Mouse (Mus musculus) liver, embryonic 11.5 days (tissue): ENCODE data around the gene Ephb6. TPM values are rescaled to one million over a fixed set of nuclear protein-coding genes. Genes with fewer than 3 reads are reported as not detected.

Source experiments
- ATAC-seq: fragments of 200-750 bp; cut with Nextera tagmentation; replicated peaks from 2 replicates; pipeline ENCODE4 v1.8.0; 2017; ENCODE audit warnings: moderate number of reproducible peaks, mild to moderate bottlenecking, moderate TSS enrichment, moderate library complexity; ENCODE audit not compliant: low FRiP score
- DNase-seq: peaks from one replicate; pipeline ENCODE4 v3.0.0-alpha.2; 2017; ENCODE audit warnings: low spot score
- H3K27ac ChIP-seq: fragments of 300-500 bp; sonication (generic); 2 replicates; pipeline ENCODE4 v1.5.1; 2014; ENCODE audit warnings: mild to moderate bottlenecking, low read depth, low read length, control low read depth
- H3K27me3 ChIP-seq: fragments of 300-500 bp; sonication (generic); replicated peaks from 2 replicates; pipeline ENCODE4 v1.6.1; 2014; ENCODE audit warnings: low read length, mixed read lengths; ENCODE audit not compliant: control insufficient read depth, insufficient read depth
- H3K36me3 ChIP-seq: fragments of 300-500 bp; sonication (generic); 2 replicates; pipeline ENCODE4 v1.6.1; 2014; ENCODE audit warnings: mild to moderate bottlenecking, low read length, moderate library complexity, mixed read lengths; ENCODE audit not compliant: control insufficient read depth, insufficient read depth
- H3K4me1 ChIP-seq: fragments of 300-500 bp; sonication (generic); replicated peaks from 2 replicates; pipeline ENCODE4 v1.6.1; 2014; ENCODE audit warnings: low read length, mixed read lengths; ENCODE audit not compliant: control insufficient read depth, insufficient read depth
- H3K4me2 ChIP-seq: fragments of 300-500 bp; sonication (generic); 2 replicates; pipeline ENCODE4 v1.6.1; 2014; ENCODE audit warnings: mild to moderate bottlenecking, control low read depth, moderate library complexity
- H3K4me3 ChIP-seq: fragments of 300-500 bp; sonication (generic); 2 replicates; pipeline ENCODE4 v1.5.1; 2014; ENCODE audit warnings: low read depth, low read length, control low read depth
- H3K9ac ChIP-seq: fragments of 300-500 bp; sonication (generic); 2 replicates; pipeline ENCODE4 v1.6.1; 2014; ENCODE audit warnings: low read depth, low read length, control low read depth
- H3K9me3 ChIP-seq: fragments of 300-500 bp; sonication (generic); 2 replicates; pipeline ENCODE4 v1.6.1; 2016; ENCODE audit warnings: low read length, inconsistent platforms, mixed read lengths; ENCODE audit not compliant: control insufficient read depth
- WGBS: fragments of 180-500 bp; shearing (Covaris S2); extraction: QIAGEN DNeasy Blood & Tissue Kit; methylation state at CpG from one replicate; pipeline ENCODE4 v1.1.7; 2014; 5-methylcytosine and 5-hydroxymethylcytosine counted together
- polyA plus RNA-seq: library from polyadenylated mRNA; unstranded; fragments of >200 nt; fragmentation: Nextera tagmentation; extraction: Ambion mirVana; gene quantifications from 2 replicates; pipeline ENCODE4 v1.2.1, GENCODE M21; 2014

Ephb6 gene
- polyA plus RNA-seq, 1 experiment from 2014 or later, result 6.3 TPM

GRCm38 (mm10) chr6:41606214-41606613 lies 932 bp downstream of the Ephb6 start:
- Histone ChIP-seq H3K4me2 (peak overlapping the region; percentile 79), H3K4me1 (no peaks in the 10 kb centered on the region), H3K27me3 (peaks cover 3% of the 10 kb centered on the region), H3K27ac (no peak overlapping the region), H3K9ac (no peak overlapping the region), H3K4me3 (peak overlapping the region; percentile 74), H3K36me3 (no peaks in the 10 kb centered on the region), H3K9me3 (no peaks in the 10 kb centered on the region)
- WGBS, result 9% methylated on average over 4 of the region's 4 CpGs
- ATAC-seq (no peak), DNase-seq (no peak)

- no peak overlapping the region for H3K27ac ChIP-seq
- H3K9me3 ChIP-seq, result no peaks in the 10 kb centered on the region
- ATAC-seq (no peak), DNase-seq (no peak)
- 43% methylated on average over 5 of the region's 5 CpGs for WGBS
- H3K4me2 ChIP-seq, result no peak overlapping the region
- no peaks in the 10 kb centered on the region for H3K4me1 ChIP-seq
- H3K4me3 ChIP-seq, result no peak overlapping the region
- H3K9ac ChIP-seq, result no peak overlapping the region
- H3K27me3 ChIP-seq, result peaks cover 3% of the 10 kb centered on the region
- H3K36me3 ChIP-seq, result no peaks in the 10 kb centered on the region
Observed at GRCm38 (mm10) chr6:41607637-41608036, 2.4 kb downstream of the Ephb6 start.

- WGBS, result 85% methylated on average over 9 of the region's 9 CpGs
- no peak overlapping the region for H3K27ac ChIP-seq
Observed at GRCm38 (mm10) chr6:41620173-41620798, 15.0 kb downstream of the Ephb6 start.

GRCm38 (mm10) chr6:41621241-41621990 lies 16.1 kb downstream of the Ephb6 start:
- Histone ChIP-seq H3K27ac (no peak overlapping the region), H3K36me3 (no peaks in the 10 kb centered on the region), H3K4me2 (no peak overlapping the region), H3K4me3 (no peak overlapping the region), H3K27me3 (no peaks in the 10 kb centered on the region), H3K9ac (no peak overlapping the region), H3K4me1 (no peaks in the 10 kb centered on the region), H3K9me3 (no peaks in the 10 kb centered on the region)
- 83% methylated on average over 12 of the region's 12 CpGs for WGBS
- DNase-seq (no peak), ATAC-seq (no peak)

More at GRCm38 (mm10) chr6:41620173-41620798, 15.0 kb downstream of the Ephb6 start:
- Histone ChIP-seq H3K9me3 (no peaks in the 10 kb centered on the region), H3K27me3 (no peaks in the 10 kb centered on the region), H3K4me2 (no peak overlapping the region), H3K9ac (no peak overlapping the region), H3K4me3 (no peak overlapping the region), H3K36me3 (no peaks in the 10 kb centered on the region), H3K4me1 (no peaks in the 10 kb centered on the region)
- no peak for DNase-seq
- ATAC-seq, result no peak

GRCm38 (mm10) chr6:41622661-41623060 lies 17.4 kb downstream of the Ephb6 start:
- no peak overlapping the region for H3K4me3 ChIP-seq
- H3K9ac ChIP-seq, result no peak overlapping the region
- H3K9me3 ChIP-seq, result no peaks in the 10 kb centered on the region
- H3K4me1 ChIP-seq, result no peaks in the 10 kb centered on the region
- DNase-seq, result no peak
- 67% methylated on average over 9 of the region's 9 CpGs for WGBS
- no peak; the same call in 1 of the 2 replicates for ATAC-seq
- H3K36me3 ChIP-seq, result no peaks in the 10 kb centered on the region
- no peak overlapping the region for H3K4me2 ChIP-seq
- no peak overlapping the region for H3K27ac ChIP-seq
- no peaks in the 10 kb centered on the region for H3K27me3 ChIP-seq

- no peak for ATAC-seq
- Histone ChIP-seq H3K9ac (no peak overlapping the region), H3K27me3 (no peaks in the 10 kb centered on the region), H3K4me3 (no peak overlapping the region), H3K4me1 (no peaks in the 10 kb centered on the region), H3K27ac (no peak overlapping the region), H3K36me3 (no peaks in the 10 kb centered on the region), H3K9me3 (no peaks in the 10 kb centered on the region), H3K4me2 (no peak overlapping the region)
- 46% methylated on average over 1 of the region's 1 CpGs for WGBS
- no peak for DNase-seq
Observed at GRCm38 (mm10) chr6:41628180-41628579, 22.9 kb downstream of the Ephb6 start.

- Histone ChIP-seq H3K9me3 (no peaks in the 10 kb centered on the region), H3K4me1 (no peaks in the 10 kb centered on the region), H3K27ac (no peak overlapping the region), H3K9ac (no peak overlapping the region), H3K27me3 (no peaks in the 10 kb centered on the region), H3K4me2 (no peak overlapping the region), H3K36me3 (no peaks in the 10 kb centered on the region), H3K4me3 (no peak overlapping the region)
- WGBS, result 52% methylated on average over 2 of the region's 2 CpGs
- ATAC-seq, result no peak
- DNase-seq, result no peak
Observed at GRCm38 (mm10) chr6:41630791-41631190, 25.5 kb downstream of the Ephb6 start.

- ATAC-seq, result no peak
- Histone ChIP-seq H3K27ac (no peak overlapping the region), H3K36me3 (no peaks in the 10 kb centered on the region), H3K27me3 (no peaks in the 10 kb centered on the region), H3K4me3 (no peak overlapping the region), H3K9ac (no peak overlapping the region), H3K9me3 (no peaks in the 10 kb centered on the region), H3K4me1 (no peaks in the 10 kb centered on the region), H3K4me2 (no peak overlapping the region)
- 70% methylated on average over 4 of the region's 4 CpGs for WGBS
- no peak for DNase-seq
Observed at GRCm38 (mm10) chr6:41631549-41631948, 26.3 kb downstream of the Ephb6 start.

- no peak for DNase-seq
- Histone ChIP-seq H3K27ac (no peak overlapping the region), H3K4me3 (no peak overlapping the region)
Observed at GRCm38 (mm10) chr6:41635211-41635610, 29.9 kb downstream of the Ephb6 start.

More at GRCm38 (mm10) chr6:41635211-41635610, 29.9 kb downstream of the Ephb6 start:
- no peaks in the 10 kb centered on the region for H3K27me3 ChIP-seq
- H3K9ac ChIP-seq, result no peak overlapping the region
- no peaks in the 10 kb centered on the region for H3K9me3 ChIP-seq
- H3K36me3 ChIP-seq, result no peaks in the 10 kb centered on the region
- 75% methylated on average over 1 of the region's 1 CpGs for WGBS
- no peaks in the 10 kb centered on the region for H3K4me1 ChIP-seq
- no peak for ATAC-seq
- H3K4me2 ChIP-seq, result no peak overlapping the region
